Mouse (Mus musculus) midbrain, embryonic 13.5 days (tissue): ENCODE data around the gene Mbd3l1. TPM values are rescaled to one million over a fixed set of nuclear protein-coding genes. Genes with fewer than 3 reads are reported as not detected.

ENCODE experiments used
- ATAC-seq: fragments of 200-750 bp; cut with Nextera tagmentation; 2 replicates; pipeline ENCODE4 v1.8.0; 2017; ENCODE audit warnings: mild to moderate bottlenecking, moderate TSS enrichment, moderate library complexity
- H3K27ac ChIP-seq: fragments of 300-500 bp; sonication (generic); 2 replicates; pipeline ENCODE4 v1.5.1; 2015; ENCODE audit warnings: inconsistent platforms, mild to moderate bottlenecking, moderate library complexity
- H3K27me3 ChIP-seq: fragments of 300-500 bp; sonication (generic); 2 replicates; pipeline ENCODE4 v1.6.1; 2015; ENCODE audit warnings: mild to moderate bottlenecking, inconsistent platforms
- H3K36me3 ChIP-seq: fragments of 300-500 bp; sonication (generic); 2 replicates; pipeline ENCODE4 v1.6.1; 2015; ENCODE audit warnings: mild to moderate bottlenecking, inconsistent platforms
- H3K4me1 ChIP-seq: fragments of 300-500 bp; sonication (generic); replicated peaks from 2 replicates; pipeline ENCODE4 v1.6.1; 2015; ENCODE audit warnings: inconsistent platforms
- H3K4me2 ChIP-seq: fragments of 300-500 bp; sonication (generic); replicated peaks from 2 replicates; pipeline ENCODE4 v1.6.1; 2015; ENCODE audit warnings: moderate library complexity, mild to moderate bottlenecking, inconsistent platforms
- H3K4me3 ChIP-seq: fragments of 300-500 bp; sonication (generic); replicated peaks from 2 replicates; pipeline ENCODE4 v1.5.1; 2015; ENCODE audit warnings: mild to moderate bottlenecking, inconsistent platforms
- H3K9ac ChIP-seq: fragments of 300-500 bp; sonication (generic); replicated peaks from 2 replicates; pipeline ENCODE4 v1.6.1; 2015; ENCODE audit warnings: mild to moderate bottlenecking, inconsistent platforms
- H3K9me3 ChIP-seq: fragments of 300-500 bp; sonication (generic); 2 replicates; pipeline ENCODE4 v1.6.1; 2016; ENCODE audit warnings: mild to moderate bottlenecking, inconsistent platforms
- WGBS: fragments of 180-500 bp; shearing (Covaris S2); methylation state at CpG from one replicate; pipeline ENCODE4 v1.1.7; 2015; 5-methylcytosine and 5-hydroxymethylcytosine counted together
- microRNA-seq: library from miRNA; unstranded; fragments of <30 nt; microRNA quantifications from one replicate; pipeline ENCODE4, GENCODE M21; 2016
- polyA plus RNA-seq: library from polyadenylated mRNA; unstranded; fragments of >200 nt; fragmentation: Nextera tagmentation; extraction: Ambion mirVana; gene quantifications from 2 replicates; pipeline ENCODE4 v1.2.1, GENCODE M21; 2015

Gene Mbd3l1
- not detected in 2 replicates for polyA plus RNA-seq

GRCm38 (mm10) chr9:18478168-18478567 is at the start of gene Mbd3l1, which contains the start of gene Zfp558:
TSS of gene Mbd3l1 (plus strand) at chr9:18478359.
TSS of gene Zfp558 (minus strand) at chr9:18478268.
- H3K4me1 ChIP-seq, result 0 out of 2 replicates have a peak, but pooled peaks cover 5% of the 10 kb centered on the region
- ATAC-seq, result no peak
- H3K4me2 ChIP-seq, result no peak within 1 kb of the TSS
- H3K27ac ChIP-seq, result no peak within 1 kb of the TSS
- H3K9ac ChIP-seq, result no peak within 1 kb of the TSS
- WGBS, result 79% methylated on average over 3 of the region's 3 CpGs
- no peak within 1 kb of the TSS for H3K4me3 ChIP-seq
- H3K27me3 ChIP-seq, result peaks cover 12% of the 10 kb centered on the region; the same call in 1 of the 2 replicates
- no peaks in the 10 kb centered on the region for H3K36me3 ChIP-seq
- H3K9me3 ChIP-seq, result no peaks in the 10 kb centered on the region

DNA sequence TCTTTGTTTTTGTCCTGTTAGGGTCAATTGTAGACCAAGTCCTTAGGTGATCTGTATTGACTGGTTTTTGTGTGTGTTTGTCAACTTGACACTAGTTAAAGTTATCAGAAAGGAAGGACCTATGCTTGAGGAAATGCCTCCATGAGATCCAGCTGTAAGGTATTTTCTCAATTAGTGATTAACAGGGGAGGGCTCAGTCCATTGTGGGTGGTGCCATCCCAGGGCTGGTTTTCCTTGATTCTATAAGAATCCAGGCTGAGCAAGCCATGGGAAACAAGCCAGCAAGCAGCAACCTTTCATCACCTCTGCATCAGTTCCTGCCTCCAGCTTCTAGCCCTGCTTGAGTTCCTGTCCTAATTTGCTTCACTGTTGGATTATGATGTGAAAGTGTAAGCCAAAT is 47.8 kb upstream of the Mbd3l1 start, which contains the start of gene Mbd3l2:
Gene Mbd3l2, plus strand, starts transcription at position 301 of the 400 bp plus-strand sequence.
- no peaks in the 10 kb centered on the region for H3K36me3 ChIP-seq
- no peaks in the 10 kb centered on the region for H3K9me3 ChIP-seq
- ATAC-seq, result no peak
- no peaks in the 10 kb centered on the region for H3K27me3 ChIP-seq
- H3K4me1 ChIP-seq, result no peaks in the 10 kb centered on the region
- no peak within 1 kb of the TSS for H3K27ac ChIP-seq
- H3K4me2 ChIP-seq, result no peak within 1 kb of the TSS
- no peak within 1 kb of the TSS for H3K9ac ChIP-seq
- no peak within 1 kb of the TSS for H3K4me3 ChIP-seq

GRCm38 (mm10) chr9:18431687-18432086 is 46.5 kb upstream of the Mbd3l1 start:
- Histone ChIP-seq H3K27me3 (no peaks in the 10 kb centered on the region), H3K27ac (no peak overlapping the region), H3K4me1 (no peaks in the 10 kb centered on the region), H3K9ac (no peak overlapping the region), H3K4me3 (no peak overlapping the region), H3K9me3 (no peaks in the 10 kb centered on the region), H3K4me2 (no peak overlapping the region), H3K36me3 (no peaks in the 10 kb centered on the region)
- WGBS, result 92% methylated on average over 10 of the region's 10 CpGs
- no peak for ATAC-seq

- Histone ChIP-seq H3K4me2 (no peak overlapping the region), H3K9ac (no peak overlapping the region), H3K36me3 (peaks cover 62% of the 10 kb centered on the region), H3K4me3 (no peak overlapping the region), H3K27me3 (no peaks in the 10 kb centered on the region), H3K9me3 (peaks cover 5% of the 10 kb centered on the region; the same call in 1 of the 2 replicates), H3K4me1 (no peaks in the 10 kb centered on the region), H3K27ac (no peak overlapping the region)
- no peak for ATAC-seq
- 80% methylated on average over 4 of the region's 4 CpGs for WGBS
Observed at GRCm38 (mm10) chr9:18456520-18456919, 21.6 kb upstream of the Mbd3l1 start.

DNA sequence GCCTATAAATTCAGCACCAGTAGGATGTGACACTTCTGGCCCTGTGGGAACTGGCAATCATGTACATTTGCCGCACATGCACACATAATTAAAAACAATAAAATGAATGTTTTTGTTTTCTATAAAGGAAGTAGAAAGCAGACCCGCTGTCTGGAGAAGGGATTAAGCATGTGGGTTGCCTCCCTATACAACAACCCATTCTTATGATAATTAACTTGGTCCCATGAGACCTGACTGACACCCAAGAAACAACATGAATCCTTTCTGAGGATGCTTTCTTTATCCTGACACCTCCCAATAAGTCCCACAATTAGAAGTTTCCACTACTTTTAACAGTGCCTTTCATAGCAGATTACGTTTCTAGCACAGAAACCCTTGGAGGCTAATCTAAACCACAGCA is 10.8 kb upstream of the Mbd3l1 start:
- H3K36me3 ChIP-seq, result peaks cover 72% of the 10 kb centered on the region
- 11% methylated on average over 3 of the region's 3 CpGs for WGBS

GRCm38 (mm10) chr9:18468005-18468404 is 10.2 kb upstream of the Mbd3l1 start:
- no peak for ATAC-seq
- peaks cover 66% of the 10 kb centered on the region for H3K36me3 ChIP-seq
- H3K27ac ChIP-seq, result no peak overlapping the region

More for the DNA sequence above, 10.8 kb upstream of the Mbd3l1 start:
- 0 out of 2 replicates have a peak, but pooled peaks cover 6% of the 10 kb centered on the region for H3K9me3 ChIP-seq
- H3K27ac ChIP-seq, result no peak overlapping the region
- no peak overlapping the region for H3K9ac ChIP-seq
- H3K27me3 ChIP-seq, result no peaks in the 10 kb centered on the region
- no peak for ATAC-seq
- no peak overlapping the region for H3K4me2 ChIP-seq
- no peak overlapping the region for H3K4me3 ChIP-seq
- peaks cover 16% of the 10 kb centered on the region for H3K4me1 ChIP-seq

DNA sequence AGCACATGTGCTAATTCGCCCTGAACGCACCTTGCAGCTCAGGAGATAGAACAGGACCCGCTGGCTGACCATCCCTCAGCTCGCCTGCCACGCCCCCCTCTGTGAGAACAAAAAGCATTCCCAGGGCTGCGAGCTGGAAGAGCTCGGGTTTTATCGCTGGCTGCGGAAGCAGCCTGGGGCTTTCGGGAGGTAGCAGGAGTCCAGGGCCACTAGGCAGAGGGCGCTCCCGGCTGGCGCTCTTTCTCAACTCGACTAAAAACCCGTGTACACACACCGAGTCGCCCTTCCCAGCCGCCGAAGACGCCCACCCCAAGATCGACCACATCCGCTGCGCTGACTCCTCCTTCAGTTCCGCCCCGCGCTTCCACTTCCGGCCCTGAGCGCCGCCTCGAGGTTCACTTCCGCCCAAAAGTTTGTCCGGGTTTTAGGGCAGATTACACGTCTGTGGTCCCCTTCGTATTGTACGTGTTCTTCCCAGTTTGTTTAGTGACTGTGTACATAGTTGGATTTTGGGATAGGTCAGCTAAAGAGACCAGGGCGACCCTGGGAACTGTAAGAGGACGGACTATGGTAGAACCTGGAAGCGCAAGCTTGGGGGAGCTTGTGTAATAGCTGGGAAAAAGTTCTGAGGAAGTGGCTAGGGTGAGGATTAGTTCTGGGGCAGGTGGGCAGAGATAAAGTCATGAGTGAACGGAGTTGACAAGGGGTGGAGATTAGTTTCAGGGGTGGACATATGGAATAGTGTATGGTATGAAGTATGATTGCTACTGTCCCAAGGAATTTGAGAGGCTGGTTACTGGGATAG is 4.6 kb upstream of the Mbd3l1 start:
- H3K27me3 ChIP-seq, result peaks cover 12% of the 10 kb centered on the region; the same call in 1 of the 2 replicates
- peak; percentile 99 for ATAC-seq
- peak overlapping the region; percentile 61 for H3K4me3 ChIP-seq
- no peaks in the 10 kb centered on the region for H3K9me3 ChIP-seq
- WGBS, result 4% methylated on average over 39 of the region's 39 CpGs
- H3K4me2 ChIP-seq, result peak overlapping the region; percentile 63
- peak overlapping the region; percentile 75 for H3K9ac ChIP-seq
- peaks cover 16% of the 10 kb centered on the region for H3K36me3 ChIP-seq
- peaks cover 16% of the 10 kb centered on the region for H3K4me1 ChIP-seq
- peak overlapping the region; percentile 95 for H3K27ac ChIP-seq

More at GRCm38 (mm10) chr9:18468005-18468404, 10.2 kb upstream of the Mbd3l1 start:
- H3K4me1 ChIP-seq, result peaks cover 19% of the 10 kb centered on the region
- no peaks in the 10 kb centered on the region for H3K27me3 ChIP-seq
- no peak overlapping the region for H3K4me3 ChIP-seq
- 89% methylated on average over 3 of the region's 3 CpGs for WGBS
- H3K9me3 ChIP-seq, result 0 out of 2 replicates have a peak, but pooled peaks cover 6% of the 10 kb centered on the region
- no peak overlapping the region for H3K9ac ChIP-seq
- H3K4me2 ChIP-seq, result no peak overlapping the region

DNA sequence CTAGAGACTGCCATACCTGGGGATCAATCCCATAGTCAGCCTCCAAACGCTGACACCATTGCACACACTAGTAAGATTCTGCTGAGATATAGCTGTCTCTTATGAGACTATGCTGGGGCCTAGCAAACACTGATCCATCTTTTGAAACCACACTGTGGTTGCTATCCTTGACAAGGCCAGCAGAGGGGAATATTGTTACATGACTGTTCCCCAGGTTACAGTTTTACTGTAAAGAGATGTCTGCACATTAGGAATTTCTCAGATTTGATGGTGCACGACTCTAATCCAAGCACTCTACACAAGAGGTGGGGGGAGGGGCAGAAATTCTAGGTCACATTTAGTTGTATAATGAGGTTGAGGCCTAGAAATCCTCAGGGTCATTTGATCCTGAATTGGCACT is 29.9 kb downstream of the Mbd3l1 start:
- 60% methylated on average over 2 of the region's 2 CpGs for WGBS
- H3K4me3 ChIP-seq, result no peak overlapping the region
- H3K27ac ChIP-seq, result no peak overlapping the region
- ATAC-seq, result no peak
- H3K27me3 ChIP-seq, result no peaks in the 10 kb centered on the region
- no peak overlapping the region for H3K4me2 ChIP-seq
- no peak overlapping the region for H3K9ac ChIP-seq
- H3K9me3 ChIP-seq, result no peaks in the 10 kb centered on the region; the same call in 1 of the 2 replicates
- H3K36me3 ChIP-seq, result no peaks in the 10 kb centered on the region
- H3K4me1 ChIP-seq, result no peaks in the 10 kb centered on the region

Small RNA genes lying within 50 kb of the gene (microRNA-seq; reads per million reads assigned to microRNA genes)
- not detected for gene Gm22854

Other genes with a start within 250 kb of the Mbd3l1 start
- 141 and 148 TPM in 2 replicates for gene Chordc1, start 186.2 kb upstream of the Mbd3l1 start, polyA plus RNA-seq
- 1.3 and 1.6 TPM in 2 replicates for gene Naalad2, start 75.4 kb upstream of the Mbd3l1 start, polyA plus RNA-seq
- not detected in 2 replicates for gene Ubtfl1, start 73.9 kb upstream of the Mbd3l1 start, polyA plus RNA-seq
- 0.07 and 0.09 TPM in 2 replicates for gene Mbd3l2, start 47.7 kb upstream of the Mbd3l1 start, polyA plus RNA-seq
- 45.2 and 46.7 TPM in 2 replicates for gene Zfp558, start 91 bp upstream of the Mbd3l1 start, polyA plus RNA-seq
- gene Muc16, start 196.2 kb downstream of the Mbd3l1 start, polyA plus RNA-seq, result not detected in 2 replicates